Mouse (Mus musculus): ENCODE measurements around the gene C130074G19Rik. TPM values are rescaled to one million over a fixed set of nuclear protein-coding genes. Genes with fewer than 3 reads are reported as not detected.
A peak's percentile ranks its signal among the peaks of the same experiment; 100 is the strongest.

Gene C130074G19Rik
- polyA plus RNA-seq, 2 experiments, result 1.1 to 7.4 TPM

GRCm38 (mm10) chr1:184853339-184853738, 29.7 kb downstream of the C130074G19Rik start:
- Histone ChIP-seq H3K4me1 (replicated peaks; ENCODE audit: control insufficient read depth in 2 of 2, insufficient read depth in 2 of 2, low read length in 1 of 2) (peaks cover 19 to 23% of the 10 kb centered on the region in 2 experiments), H3K9me3 (ENCODE audit: control insufficient read depth, low read length) (no peaks in the 10 kb centered on the region), H3K27ac (no peak overlapping the region; the same call in 1 of the 2 replicates), H3K9ac (replicated peaks) (no peak overlapping the region; the same call in 1 of the 2 replicates), H3K4me2 (ENCODE audit: low read depth) (peak overlapping the region; percentile 46), H3K36me3 (replicated peaks; ENCODE audit: control insufficient read depth, insufficient read depth, low read depth) (no peaks in the 10 kb centered on the region), H3K4me3 (ENCODE audit: insufficient read depth in 1 of 2, low read depth in 2 of 2, low read length in 2 of 2) (peak overlapping the region in 1 of 2 experiments; percentile 12; a peak in 2 of 4 replicates), H3K27me3 (ENCODE audit: control insufficient read depth, insufficient read depth, low read length) (no peaks in the 10 kb centered on the region)
- DNase-seq (ENCODE audit: low read depth in 3 of 3, low spot score in 3 of 3) (peak in 1 of 3 experiments; percentile 39), ATAC-seq (ENCODE audit: insufficient read depth) (0 out of 2 replicates have a peak, but pooled peaks have one; percentile 15)
- TF ChIP-seq EP300 (IDR thresholded peaks at IDR 0.05; ENCODE audit: low read depth) (no peak), CTCF (IDR thresholded peaks at IDR 0.05; ENCODE audit: low read depth) (peak; percentile 89)
- WGBS (ENCODE audit: insufficient replicate concordance), result 12% methylated on average over 5 of the region's 5 CpGs

- TF ChIP-seq CTCF (IDR thresholded peaks at IDR 0.05; ENCODE audit: low read depth) (peak; percentile 88), EP300 (IDR thresholded peaks at IDR 0.05; ENCODE audit: low read depth) (no peak)
- ATAC-seq (ENCODE audit: insufficient read depth) (peak; percentile 90), DNase-seq (ENCODE audit: low read depth in 3 of 3, low spot score in 3 of 3) (peak; percentile 77 to 81 (median 80))
- Histone ChIP-seq H3K9me3 (ENCODE audit: control insufficient read depth, low read length) (no peaks in the 10 kb centered on the region), H3K4me2 (ENCODE audit: low read depth) (peak overlapping the region; percentile 62), H3K4me3 (ENCODE audit: insufficient read depth in 1 of 2, low read depth in 2 of 2, low read length in 2 of 2) (peak overlapping the region in 1 of 2 experiments; percentile 12; a peak in 1 of 4 replicates), H3K27ac (peak overlapping the region; percentile 35; the same call in 1 of the 2 replicates), H3K27me3 (ENCODE audit: control insufficient read depth, insufficient read depth, low read length) (no peaks in the 10 kb centered on the region), H3K9ac (replicated peaks) (peak overlapping the region; percentile 13; the same call in 1 of the 2 replicates), H3K36me3 (replicated peaks; ENCODE audit: control insufficient read depth, insufficient read depth, low read depth) (no peaks in the 10 kb centered on the region), H3K4me1 (replicated peaks; ENCODE audit: control insufficient read depth in 2 of 2, insufficient read depth in 2 of 2, low read length in 1 of 2) (peaks cover 19 to 26% of the 10 kb centered on the region in 2 experiments)
- 7% methylated on average over 31 of the region's 31 CpGs for WGBS (ENCODE audit: insufficient replicate concordance)
Observed at GRCm38 (mm10) chr1:184851741-184852618, 31.0 kb downstream of the C130074G19Rik start.

- Histone ChIP-seq H3K4me1 (replicated peaks; ENCODE audit: control insufficient read depth in 2 of 2, insufficient read depth in 2 of 2, low read length in 1 of 2) (peaks cover 23 to 32% of the 10 kb centered on the region in 2 experiments), H3K9me3 (ENCODE audit: control insufficient read depth, low read length) (no peaks in the 10 kb centered on the region), H3K27ac (no peak overlapping the region), H3K4me2 (ENCODE audit: low read depth) (peak overlapping the region; percentile 62), H3K36me3 (replicated peaks; ENCODE audit: control insufficient read depth, insufficient read depth, low read depth) (no peaks in the 10 kb centered on the region), H3K27me3 (ENCODE audit: control insufficient read depth, insufficient read depth, low read length) (no peaks in the 10 kb centered on the region), H3K9ac (replicated peaks) (no peak overlapping the region), H3K4me3 (ENCODE audit: insufficient read depth in 1 of 2, low read depth in 2 of 2, low read length in 2 of 2) (no peak overlapping the region)
- DNase-seq (ENCODE audit: low read depth in 3 of 3, low spot score in 3 of 3) (no peak), ATAC-seq (ENCODE audit: insufficient read depth) (no peak)
- no peak for TF ChIP-seq CTCF (IDR thresholded peaks at IDR 0.05; ENCODE audit: low read depth)
- no peak for TF ChIP-seq EP300 (IDR thresholded peaks at IDR 0.05; ENCODE audit: low read depth)
- 47% methylated on average over 7 of the region's 7 CpGs for WGBS (ENCODE audit: insufficient replicate concordance)
Observed at GRCm38 (mm10) chr1:184851166-184851565, 31.9 kb downstream of the C130074G19Rik start.

GRCm38 (mm10) chr1:184846973-184847372, 36.0 kb downstream of the C130074G19Rik start:
- Histone ChIP-seq H3K36me3 (replicated peaks; ENCODE audit: control insufficient read depth, insufficient read depth, low read depth) (no peaks in the 10 kb centered on the region), H3K4me3 (ENCODE audit: insufficient read depth in 1 of 2, low read depth in 2 of 2, low read length in 2 of 2) (peak overlapping the region in 1 of 2 experiments; percentile 74; a peak in 2 of 4 replicates), H3K27me3 (ENCODE audit: control insufficient read depth, insufficient read depth, low read length) (no peaks in the 10 kb centered on the region), H3K4me1 (replicated peaks; ENCODE audit: control insufficient read depth in 2 of 2, insufficient read depth in 2 of 2, low read length in 1 of 2) (peaks cover 21 to 41% of the 10 kb centered on the region in 2 experiments), H3K27ac (peak overlapping the region; percentile 63), H3K9ac (replicated peaks) (peak overlapping the region; percentile 83), H3K4me2 (ENCODE audit: low read depth) (peak overlapping the region; percentile 92), H3K9me3 (ENCODE audit: control insufficient read depth, low read length) (no peaks in the 10 kb centered on the region)
- WGBS (ENCODE audit: insufficient replicate concordance), result 12% methylated on average over 3 of the region's 3 CpGs
- DNase-seq (ENCODE audit: low read depth in 3 of 3, low spot score in 3 of 3), result no peak
- ATAC-seq (ENCODE audit: insufficient read depth), result peak; percentile 29
- TF ChIP-seq EP300 (IDR thresholded peaks at IDR 0.05; ENCODE audit: low read depth) (peak; percentile 54; the same call in 1 of the 2 replicates), CTCF (IDR thresholded peaks at IDR 0.05; ENCODE audit: low read depth) (no peak)

Data from liver, embryonic 14.5 days (tissue).